Mouse (Mus musculus) kidney, postnatal 14 days (tissue): ENCODE measurements around the gene Rhoh.
A peak's percentile ranks its signal among the peaks of the same experiment; 100 is the strongest.

Experiments used
- DNase-seq: peaks from one replicate; pipeline ENCODE4 v3.0.0; 2022; ENCODE audit warnings: mixed read lengths

Rhoh gene

DNA sequence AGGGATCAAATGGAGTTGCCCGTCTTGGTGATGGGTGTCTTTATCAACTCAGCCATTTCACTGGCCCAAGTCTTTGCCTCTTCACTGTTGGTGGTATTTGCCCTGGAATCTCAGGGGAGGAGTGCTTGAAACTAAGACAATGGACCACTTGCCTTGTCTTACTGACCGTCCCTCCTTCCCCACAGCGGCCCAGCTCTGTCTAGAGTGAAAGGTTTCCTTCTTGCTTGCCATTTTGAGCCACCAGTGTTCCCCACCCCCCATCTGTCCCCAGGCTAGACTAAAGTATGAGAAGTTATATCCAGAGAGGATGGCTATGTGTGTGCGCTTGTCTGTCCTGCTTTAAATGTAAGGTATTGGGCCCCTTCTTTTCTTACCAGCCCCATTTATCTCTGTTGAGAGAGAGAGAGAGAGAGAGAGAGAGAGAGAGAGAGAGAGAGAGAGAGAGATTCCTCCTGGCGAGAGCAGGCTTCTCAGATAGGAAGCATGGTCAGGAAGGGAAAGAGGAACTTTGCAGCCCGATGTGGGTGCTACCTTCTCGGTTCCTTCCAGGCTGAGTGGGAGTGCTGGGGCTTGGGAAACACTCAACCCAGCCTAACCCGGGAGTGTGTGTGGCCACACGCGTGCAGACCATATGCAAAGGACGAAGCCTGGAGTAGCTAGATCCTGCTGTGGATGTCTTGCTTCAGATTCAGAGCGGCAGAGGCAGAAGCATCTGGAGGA, 572 bp upstream of the Rhoh start:
- no peak for DNase-seq

DNA sequence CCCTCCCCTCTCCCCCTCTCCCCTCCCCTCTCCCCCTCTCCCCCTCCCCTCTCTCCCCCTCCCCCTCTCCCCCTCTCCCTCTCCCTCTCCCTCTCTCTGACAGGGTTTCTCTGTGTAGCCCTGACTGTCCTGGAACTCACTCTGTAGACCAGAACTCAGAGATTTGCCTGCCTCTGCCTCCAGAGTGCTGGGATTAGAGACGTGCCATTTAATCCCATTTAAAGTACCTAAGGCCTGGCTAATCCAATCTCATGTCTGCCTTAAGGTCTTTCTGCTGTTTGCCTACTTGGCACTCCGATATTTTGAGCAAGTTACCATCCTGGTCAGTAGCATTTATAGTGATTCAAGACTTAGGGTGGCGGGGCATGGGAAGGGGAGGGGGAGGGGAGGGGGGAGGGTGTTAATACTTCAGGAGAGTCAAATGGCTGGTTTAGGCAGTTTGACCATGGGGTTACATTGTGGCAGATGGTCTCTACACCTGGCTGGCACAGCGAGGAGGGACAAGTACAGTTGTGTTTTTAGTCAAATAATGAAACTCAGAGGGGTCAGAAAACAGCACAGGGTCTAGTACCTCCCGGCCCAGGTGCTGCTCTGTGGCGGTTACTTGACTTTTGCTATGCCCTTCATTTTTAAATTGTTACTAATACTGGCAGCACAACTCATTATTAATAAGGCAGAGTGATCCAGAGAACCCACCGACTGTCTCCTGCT, 1.4 kb downstream of the Rhoh start:
- DNase-seq, result no peak

DNA sequence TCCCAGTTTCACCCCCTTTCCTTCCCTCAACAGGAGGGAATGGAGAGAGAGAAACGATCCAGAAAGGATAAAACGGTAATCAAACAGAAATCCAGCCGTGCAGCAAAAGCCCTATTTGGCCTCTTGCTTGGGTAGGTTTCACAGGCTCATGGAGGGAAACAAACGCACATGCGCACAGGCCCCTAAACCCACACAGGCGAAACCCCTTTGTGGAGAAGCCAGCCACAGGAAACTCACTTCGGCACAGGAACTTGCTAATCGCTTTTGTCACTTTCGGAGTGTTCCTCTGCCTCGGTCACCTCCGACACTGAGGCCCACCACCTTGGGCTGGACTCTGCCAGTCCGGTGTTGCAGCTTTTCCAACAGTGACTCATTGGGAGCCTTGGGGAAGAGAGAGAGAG, 2.3 kb downstream of the Rhoh start:
- DNase-seq, result peak; percentile 12

DNA sequence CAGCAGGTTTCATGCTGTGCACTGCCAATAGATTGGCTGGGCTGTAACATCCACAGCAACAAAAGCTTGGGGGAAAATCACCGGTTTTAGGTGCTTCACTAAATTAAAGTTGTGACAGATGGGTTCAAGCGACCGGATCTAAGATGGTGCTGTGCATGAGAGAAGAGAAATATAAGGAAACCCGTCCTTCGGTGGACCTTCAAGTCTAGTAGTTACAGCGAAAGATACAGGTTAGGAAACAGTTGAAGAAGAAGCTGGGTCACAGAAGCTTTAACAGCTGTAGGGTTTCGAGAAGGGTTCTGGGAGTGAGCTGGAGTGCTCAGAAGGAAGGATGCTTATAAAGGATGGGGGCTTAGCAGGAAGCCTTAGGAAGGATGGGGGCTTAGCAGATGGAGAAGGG, 3.5 kb downstream of the Rhoh start:
- DNase-seq, result no peak

DNA sequence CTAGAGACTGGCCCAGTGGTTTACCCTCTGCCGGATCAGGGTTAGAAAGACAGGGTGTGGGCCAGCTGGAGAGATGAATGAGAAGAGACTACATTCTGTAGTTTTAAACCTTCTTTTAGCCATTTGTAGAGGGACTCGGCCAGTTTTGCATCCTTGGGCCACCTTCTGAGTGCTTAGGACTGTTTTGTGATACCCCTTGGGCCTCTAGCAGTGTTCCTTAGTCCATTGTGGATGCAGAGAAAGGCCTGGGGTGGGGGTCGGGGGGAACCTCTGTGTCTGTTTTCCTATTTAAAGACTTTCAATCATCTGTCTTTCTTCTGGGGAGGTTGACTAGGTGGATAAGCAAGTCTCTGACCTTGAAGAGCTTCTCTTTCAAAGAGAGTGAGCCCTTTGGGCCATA, 3.9 kb downstream of the Rhoh start:
- DNase-seq, result no peak

DNA sequence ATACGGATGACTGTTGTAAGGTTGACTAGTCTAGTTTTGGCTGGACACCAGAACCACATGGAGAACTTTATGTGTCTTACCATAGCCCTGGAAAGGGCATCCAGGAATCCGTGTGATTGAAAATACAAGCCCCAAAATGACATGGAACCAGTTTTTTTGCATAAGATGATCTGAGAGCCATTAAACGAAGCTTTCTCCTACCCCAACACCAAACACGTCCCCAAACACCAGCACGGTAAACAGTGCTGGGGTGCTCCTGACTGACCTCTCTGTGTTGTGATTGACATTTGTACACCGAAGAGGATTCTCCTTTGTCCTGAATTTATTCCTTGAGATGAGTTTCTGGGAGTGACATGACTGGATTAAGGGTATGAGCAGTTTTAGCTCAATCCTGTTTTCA, 5.6 kb downstream of the Rhoh start:
- no peak for DNase-seq

DNA sequence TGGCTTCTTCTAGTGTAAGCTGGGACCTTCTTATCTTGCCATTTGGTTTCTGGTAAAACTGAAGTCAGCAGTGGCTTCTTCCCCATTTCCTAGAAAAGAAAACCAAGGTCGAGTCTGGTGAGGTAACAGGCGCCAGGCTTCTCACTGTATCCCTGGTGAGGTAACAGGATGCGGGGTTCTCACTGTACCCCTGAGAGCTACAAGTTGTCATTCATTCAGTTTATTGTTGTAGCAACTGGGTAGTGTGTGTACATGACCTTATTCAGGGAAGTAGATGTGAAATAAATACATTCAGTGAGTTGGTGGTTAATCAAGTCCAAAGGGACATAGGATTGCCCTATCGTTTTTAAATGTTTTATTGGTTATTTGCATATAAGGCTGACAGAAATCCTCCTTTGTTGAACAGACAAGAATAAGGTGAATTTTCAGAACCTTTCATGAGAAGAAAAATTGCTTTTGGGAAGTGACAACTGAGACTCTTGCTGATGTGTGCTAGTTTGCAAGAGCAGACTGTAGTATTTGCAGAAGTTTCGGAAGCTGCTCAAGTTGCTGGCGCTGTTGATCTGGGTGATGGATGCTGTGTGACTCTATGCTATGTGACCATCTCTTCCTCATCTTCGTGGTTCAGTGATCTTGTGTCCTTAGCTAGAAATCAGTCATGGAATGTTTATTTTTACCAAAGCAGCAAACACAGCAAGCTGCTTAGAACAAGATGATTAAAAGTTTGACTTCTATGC, 6.5 kb downstream of the Rhoh start:
- DNase-seq, result no peak

DNA sequence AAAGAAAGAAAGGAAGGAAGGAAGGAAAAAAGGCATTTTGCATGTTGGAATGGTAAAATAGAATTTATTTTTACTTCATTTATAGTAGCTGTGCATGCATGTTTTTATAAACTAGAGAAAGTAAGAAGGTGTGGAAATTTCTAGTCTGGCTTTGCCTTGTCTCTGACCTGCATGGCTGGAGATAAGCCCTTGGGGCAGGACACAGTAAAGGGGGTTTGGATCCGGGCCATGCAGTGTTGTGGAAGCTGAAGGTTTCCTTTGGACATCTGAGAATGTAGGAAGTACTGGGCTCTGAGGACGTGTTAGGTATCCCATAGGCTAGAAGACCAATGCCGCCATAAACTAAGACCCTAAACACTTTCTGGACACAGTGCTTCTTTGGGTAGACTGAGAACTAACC, 7.4 kb downstream of the Rhoh start:
- no peak for DNase-seq

DNA sequence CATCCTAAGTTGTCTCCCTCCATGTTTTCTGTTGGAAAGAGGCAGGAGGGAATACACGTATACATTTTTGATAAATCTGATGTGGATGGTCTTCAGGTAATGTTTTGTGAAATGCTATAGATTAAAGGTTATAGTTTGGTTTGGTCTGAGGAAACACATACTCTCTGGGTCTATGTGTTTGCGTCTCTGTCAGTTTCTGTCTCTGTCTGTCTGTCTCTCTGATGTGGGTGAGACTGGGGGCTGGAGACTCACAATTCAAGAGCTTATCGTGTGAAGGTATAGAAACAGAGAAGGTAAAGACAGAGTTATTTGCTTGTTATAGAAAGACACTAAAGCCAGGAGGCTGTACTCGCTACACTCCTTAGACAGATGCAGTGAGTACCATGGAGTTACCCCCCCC, 8.6 kb downstream of the Rhoh start:
- DNase-seq, result no peak

DNA sequence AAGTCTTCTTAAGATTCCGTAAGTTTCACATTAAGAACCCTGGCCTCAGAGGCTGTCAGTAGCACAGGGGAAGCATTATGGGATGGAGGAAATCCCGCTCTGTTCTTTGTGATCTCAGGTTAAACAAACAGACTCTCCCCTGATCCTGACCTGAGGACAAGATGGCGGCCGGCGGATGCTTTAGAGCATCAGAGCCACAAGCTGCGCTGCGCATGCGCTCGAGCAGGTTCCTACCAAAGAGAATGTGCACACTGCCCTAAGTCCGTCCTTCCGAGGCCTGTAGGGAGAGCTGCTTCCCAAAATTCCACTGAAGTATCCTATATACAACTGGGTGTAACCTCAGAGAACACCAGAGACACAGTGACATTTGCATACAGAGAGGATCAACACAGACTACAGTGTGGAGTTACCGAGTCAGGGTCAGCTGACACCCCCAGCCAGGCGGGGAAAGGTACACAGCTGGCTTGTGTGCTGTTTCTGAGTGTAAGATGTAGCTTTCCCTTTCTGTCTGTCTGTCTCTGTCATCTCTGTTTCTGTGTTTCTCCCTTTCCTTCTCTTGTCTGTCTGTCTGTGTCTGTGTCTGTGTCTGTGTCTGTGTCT, 10.4 kb downstream of the Rhoh start:
- no peak for DNase-seq

DNA sequence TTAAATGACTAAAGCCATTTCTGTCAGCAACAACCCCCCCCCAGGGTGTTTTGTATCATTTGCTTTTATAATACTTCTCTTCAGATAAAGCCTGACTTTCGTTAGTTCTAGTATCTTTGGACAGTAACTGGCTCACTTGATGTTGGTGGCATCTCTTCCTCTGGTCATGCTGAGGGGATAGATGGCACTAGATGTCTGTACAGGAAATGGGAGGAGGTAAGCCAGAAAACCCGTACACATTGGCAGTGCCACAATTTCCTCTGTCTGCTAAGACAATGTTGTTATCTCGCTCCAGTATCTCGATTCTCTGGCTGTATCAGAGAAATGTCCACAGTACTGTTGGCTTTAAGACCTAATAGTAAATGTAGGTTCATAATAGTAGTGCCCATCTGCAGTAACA, 12.2 kb downstream of the Rhoh start:
- no peak for DNase-seq

DNA sequence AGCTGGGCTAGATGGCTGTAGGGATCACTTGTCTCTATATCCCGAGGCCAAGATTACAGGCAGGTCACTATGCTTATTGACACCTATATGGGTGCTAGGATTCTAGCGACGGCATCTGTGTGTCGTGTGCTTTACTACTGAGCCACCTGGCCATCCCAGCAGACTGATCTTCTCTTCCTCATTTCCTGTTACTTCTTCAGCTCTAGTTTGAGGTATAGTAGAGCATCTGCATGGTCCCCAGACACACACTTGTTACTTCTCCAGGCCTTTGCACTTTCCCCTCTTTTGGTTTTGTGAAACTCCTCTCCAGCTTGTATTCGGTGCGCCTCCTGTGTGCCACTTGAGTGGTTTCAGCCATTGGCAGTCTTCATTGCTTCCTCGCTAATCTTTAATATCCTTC, 14.3 kb downstream of the Rhoh start:
- no peak for DNase-seq

DNA sequence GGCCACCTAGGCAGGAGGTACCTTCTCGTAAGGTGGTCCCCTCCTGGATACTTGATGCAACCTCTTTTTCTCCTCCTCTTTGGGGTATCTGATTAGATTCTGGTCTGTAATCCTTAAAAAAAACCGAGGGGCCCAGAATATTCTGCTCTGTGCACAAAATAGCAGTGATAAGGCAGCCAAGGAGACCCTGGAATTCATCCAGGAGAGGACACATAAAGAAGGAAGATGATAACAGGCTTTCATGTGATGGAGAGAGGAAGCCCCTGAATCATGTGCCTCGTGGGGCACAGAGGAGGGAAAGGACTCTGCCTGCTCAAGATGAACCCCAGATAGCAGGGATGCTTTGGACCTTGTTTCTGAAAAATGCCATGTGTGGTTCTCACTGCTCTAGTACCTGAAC, 17.4 kb downstream of the Rhoh start:
- DNase-seq, result no peak

DNA sequence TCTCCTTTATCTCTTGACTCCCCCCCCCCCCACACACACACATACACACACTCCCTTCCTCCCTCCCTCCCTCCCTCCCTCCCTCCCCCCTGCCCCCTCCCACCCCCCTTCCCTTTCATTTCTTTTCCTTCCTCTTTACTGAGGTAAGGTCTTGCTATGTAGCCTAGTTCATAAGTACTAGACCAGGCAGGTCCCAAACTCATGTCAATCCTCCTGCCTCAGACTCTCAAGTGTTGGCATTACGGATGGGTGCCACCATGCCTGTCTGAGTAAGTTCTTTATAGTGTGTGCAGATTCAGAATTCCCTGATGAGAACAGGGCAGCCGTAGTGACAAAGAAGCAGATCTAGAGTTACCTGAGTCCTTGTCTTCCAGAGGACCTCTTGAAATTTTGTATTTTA, 20.2 kb downstream of the Rhoh start:
- no peak for DNase-seq

DNA sequence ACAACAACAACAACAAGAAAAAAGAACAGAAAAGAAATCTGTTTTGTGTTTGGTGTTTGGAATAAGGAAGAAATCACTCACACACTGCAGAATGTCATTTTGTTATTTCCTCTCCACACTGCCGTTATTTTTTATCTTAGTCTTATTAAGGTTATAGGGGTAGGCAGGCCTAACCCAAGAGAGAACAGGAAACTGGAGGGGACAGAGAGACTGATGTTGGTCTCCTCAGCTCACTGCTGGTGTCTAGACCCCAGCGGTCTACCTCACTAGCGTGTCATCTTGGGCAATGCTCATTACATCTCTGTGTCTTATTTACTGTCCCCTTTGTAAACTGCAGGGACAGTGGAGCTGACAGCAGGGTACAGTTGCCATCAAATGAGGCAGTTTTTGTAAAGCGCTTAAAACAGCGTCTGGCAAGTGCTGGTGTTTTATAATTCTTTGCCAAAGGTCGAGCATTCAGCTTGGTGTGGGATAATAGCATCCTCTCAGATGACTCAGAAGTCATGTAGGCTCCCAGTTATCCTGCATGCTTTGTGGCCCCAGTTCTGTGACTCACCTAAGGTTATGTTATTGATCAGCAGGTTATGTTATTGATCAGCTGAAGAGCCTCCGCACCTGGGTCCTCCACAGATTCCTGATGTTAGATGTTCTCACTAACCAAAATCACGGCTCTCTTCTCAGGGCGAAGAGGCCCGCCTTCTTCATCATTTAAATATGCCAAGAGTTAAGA, 21.6 kb downstream of the Rhoh start:
- no peak for DNase-seq

DNA sequence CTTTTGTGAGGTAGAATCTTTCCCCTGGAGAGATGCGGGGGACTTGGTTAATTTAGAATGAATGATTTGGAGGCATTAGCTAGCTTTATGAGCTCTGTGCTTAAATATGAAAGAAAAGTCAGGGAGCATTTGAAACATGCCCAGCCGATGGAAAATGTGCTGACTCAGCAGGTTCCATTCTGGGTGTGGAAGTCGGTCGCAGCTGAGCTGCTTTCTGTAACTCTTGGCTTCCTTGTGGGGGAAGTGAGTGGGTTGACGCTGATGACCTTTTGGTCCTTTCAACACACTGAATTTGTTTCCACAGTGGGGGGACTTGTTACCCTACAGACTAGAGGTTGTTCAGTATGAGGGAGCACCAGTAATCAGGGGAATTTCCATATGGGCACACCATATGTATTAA, 22.3 kb downstream of the Rhoh start:
- DNase-seq, result peak; percentile 12

DNA sequence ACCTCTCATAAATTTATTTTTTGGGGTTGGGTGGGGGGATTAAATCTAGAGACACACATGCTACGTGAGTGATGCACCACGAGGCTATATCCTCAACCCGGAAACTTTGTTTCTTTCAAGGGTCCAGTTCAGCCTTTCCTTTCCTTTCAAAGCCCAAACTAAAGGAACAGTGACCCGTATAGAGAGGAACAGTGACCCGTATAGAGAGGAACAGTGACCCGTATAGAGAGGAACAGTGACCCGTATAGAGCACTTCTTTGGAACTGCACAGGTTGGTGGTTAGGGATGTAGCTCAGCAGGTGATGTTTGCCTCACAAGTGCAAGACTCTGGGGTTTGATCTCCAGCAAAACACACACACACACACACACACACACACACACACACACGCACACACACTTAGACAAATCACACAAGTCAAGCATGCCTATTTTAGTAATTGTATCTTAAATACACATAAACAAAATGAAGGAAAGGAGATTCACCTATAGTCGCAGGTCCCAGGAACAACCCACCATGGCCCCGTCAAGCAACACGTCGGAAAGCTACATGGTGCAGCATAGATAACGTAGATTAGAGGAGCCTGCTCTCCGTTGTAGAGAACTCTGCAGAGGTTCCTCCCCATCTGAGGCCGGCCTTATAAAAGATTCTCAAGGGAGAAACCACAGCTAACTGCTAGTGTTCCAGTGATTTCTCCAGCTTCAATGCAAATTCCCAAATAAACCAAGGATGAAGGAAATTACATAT, 24.9 kb downstream of the Rhoh start:
- DNase-seq, result no peak

DNA sequence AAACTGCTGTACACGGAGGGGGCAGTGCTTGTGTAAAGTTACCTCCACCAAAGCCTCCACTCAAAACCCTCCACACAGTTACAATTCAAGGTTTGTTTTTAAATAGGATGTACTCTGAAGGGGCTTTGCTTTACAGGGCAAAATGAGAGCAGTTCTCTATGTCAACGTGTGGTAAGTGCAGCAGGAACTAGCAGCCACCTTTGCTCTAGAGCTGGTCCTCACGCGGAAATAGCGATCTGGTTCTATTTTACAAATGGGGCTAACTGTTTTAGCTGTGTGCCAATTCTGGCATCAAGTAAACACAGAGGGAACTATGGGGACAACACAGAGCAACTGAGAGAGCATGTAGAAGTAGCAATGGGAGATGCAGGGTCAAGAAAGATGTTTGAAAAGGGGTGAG, 27.1 kb downstream of the Rhoh start:
- no peak for DNase-seq

DNA sequence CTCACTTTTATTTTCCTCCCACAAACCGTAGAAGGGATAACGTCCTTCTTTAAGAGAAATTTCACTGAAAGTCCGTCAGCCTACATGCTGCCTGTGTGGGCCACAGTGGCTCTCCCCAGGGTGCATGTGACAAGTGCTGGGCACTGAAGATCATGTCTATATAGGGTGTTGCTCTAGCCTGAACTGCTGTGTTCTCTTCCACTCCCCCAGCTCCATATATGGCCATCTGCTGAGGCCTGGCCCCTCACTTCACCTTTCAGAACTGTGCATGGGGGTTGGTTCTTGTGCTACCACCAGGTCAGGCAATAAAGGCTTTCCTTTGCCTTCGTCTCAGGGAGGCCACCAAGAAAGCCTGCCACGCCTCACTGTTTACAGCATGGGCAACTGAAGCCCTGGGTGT, 28.0 kb downstream of the Rhoh start:
- no peak for DNase-seq

DNA sequence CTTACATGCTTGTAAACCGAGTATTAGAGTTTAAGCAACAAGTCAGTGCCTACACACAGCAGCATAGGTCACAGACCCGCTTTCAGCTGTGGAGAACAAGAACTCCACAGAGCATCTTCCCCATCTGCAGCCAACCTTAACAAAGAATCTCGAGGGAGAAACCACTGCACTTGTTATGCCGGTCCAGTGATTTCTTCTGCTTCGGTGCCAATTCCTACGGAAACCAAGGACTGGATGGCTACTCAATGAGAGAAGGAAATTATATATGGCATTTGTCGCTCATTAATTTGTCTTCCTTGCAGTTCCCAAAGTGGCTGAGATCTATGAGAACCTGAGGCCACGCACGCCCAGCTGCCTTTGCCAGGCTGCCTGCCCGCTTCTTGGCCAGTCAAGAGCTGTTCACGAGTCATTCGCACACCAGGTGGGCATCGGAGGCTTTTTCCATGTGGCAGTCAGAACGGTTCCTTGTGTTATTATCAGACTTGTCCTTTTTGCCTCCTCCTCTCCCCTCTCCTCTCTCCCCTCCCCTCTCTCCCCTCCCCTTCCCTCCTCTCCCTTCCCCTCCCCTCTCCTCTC, 30.3 kb downstream of the Rhoh start:
- no peak for DNase-seq

DNA sequence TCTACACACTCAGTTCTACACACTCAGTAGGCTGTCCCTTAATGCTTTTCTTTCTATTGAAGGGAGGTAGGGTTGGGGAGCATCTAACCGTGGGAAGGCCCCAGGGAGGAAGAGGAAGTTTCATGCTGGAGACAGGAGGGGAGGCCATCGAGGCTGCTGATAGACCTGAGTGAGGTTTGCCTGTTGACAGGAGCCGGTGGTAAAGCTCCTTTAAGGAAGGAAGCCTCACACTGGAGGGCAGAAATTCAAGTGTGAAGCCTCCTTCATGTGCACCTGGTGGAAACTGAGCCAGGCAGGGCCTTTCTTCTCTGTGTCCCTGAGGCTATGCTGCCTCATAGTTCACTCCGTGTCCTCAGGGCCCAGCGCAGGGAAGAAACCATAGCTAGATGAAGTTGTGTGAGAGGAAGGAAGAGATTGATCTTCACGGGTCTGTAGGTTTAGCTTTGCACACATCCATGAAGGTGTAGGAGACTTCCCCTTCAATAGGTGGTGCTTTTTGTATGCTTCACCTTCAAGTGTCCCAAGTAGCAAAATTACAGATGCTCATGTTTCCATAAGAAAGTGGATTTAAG, 34.2 kb downstream of the Rhoh start:
- no peak for DNase-seq

DNA sequence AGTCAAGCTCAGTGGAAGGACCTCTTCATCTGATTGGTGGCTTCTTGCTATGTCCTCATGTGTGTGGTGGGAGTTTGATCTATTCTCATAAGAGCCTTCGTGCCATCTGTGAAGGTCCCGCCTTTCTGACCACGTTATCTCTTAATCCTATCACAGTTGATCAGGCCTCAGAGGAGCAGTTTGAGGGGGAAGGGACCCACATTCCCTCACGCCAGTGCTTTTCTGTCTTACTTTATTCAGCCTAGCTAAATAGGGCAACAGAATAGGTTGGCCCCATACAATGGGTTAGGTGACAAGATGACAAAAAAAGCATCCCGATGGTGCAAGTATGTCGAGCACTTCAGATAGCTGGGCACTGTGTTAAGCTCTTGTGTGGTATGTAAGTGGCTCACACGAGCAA, 34.8 kb downstream of the Rhoh start:
- no peak for DNase-seq
